ENCODE assay signal across 11 mouse cellular contexts in the genomic region with DNA sequence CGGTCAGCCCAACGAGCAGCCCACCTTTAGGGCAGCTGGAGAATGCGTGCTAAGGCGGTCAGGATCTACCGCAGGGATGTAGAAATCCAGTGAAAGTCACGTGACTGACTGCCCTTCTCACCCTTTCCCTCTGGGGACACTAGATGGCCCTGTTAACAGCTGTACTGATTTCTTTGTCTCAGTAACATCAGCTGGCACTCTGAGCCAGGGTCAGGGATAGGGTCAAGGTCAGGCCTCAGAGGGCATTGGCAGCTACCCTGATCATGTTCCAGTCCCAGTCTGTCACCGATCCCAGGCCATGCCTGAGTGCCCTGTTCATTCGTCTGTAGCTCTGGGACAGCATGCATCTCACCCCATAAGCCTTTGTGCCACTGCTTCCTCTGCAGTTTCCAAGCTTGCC.
A peak's percentile ranks its signal among the peaks of the same experiment; 100 is the strongest.
DNase-seq lines count a peak whose midpoint lies in the region; ATAC-seq and TF ChIP-seq lines count a peak whose summit lies in the region.
"Had no signal": no experiment of that assay in that cellular context is flagged by ENCODE, and none has a peak within 500 bp of the region (broad histone marks: within the 10 kb centered on the region; RNA-seq: fewer than 3 reads in every experiment).

No protein-coding gene starts in this region.

- no peak overlapping the region for H3K4me2 ChIP-seq in lung, embryonic 14.5 days
- no peak overlapping the region for H3K4me2 ChIP-seq in lung, postnatal 0 days (replicated peaks; ENCODE audit: low read depth, low read length)
- H3K4me2 ChIP-seq: limb, embryonic 13.5 days had no signal

- H3K9ac ChIP-seq in lung, embryonic 14.5 days: no peak overlapping the region
- no peak overlapping the region for H3K9ac ChIP-seq in lung, postnatal 0 days (replicated peaks; ENCODE audit: low read depth)
- H3K9ac ChIP-seq: limb, embryonic 13.5 days had no signal

- no peak overlapping the region for H3K27ac ChIP-seq in gastrocnemius, adult 2 months
- no peak overlapping the region for H3K27ac ChIP-seq in lung, embryonic 14.5 days (ENCODE audit: low read depth)
- H3K27ac ChIP-seq in lung, postnatal 0 days (ENCODE audit: low read length): no peak overlapping the region
- H3K27ac ChIP-seq: limb, embryonic 13.5 days had no signal

- no peak for ATAC-seq in lung, embryonic 14.5 days (ENCODE audit: insufficient read depth)
- ATAC-seq in lung, postnatal 0 days: no peak

- no peak for TF ChIP-seq EP300 in lung, postnatal 0 days (IDR thresholded peaks at IDR 0.05)

- H3K4me1 ChIP-seq in lung, embryonic 14.5 days (ENCODE audit: insufficient read depth): 0 out of 2 replicates have a peak, but pooled peaks cover 2% of the 10 kb centered on the region
- H3K4me1 ChIP-seq in lung, postnatal 0 days (ENCODE audit: insufficient read depth, low read depth, low read length): no peaks in the 10 kb centered on the region; the same call in 1 of the 2 replicates
- H3K4me1 ChIP-seq: megakaryocyte, embryonic 14.5 days had no signal

- H3K4me3 ChIP-seq in gastrocnemius, adult 2 months: no peak overlapping the region
- no peak overlapping the region for H3K4me3 ChIP-seq in lung, embryonic 14.5 days (ENCODE audit: low read depth, low read length)
- no peak overlapping the region for H3K4me3 ChIP-seq in lung, postnatal 0 days (ENCODE audit: low read depth, low read length)
- H3K4me3 ChIP-seq: limb, embryonic 13.5 days; megakaryocyte, embryonic 14.5 days had no signal

- intact Hi-C loops in gastrocnemius, adult 2 months (cut with DNase I): loop anchor here (5.0 kb wide), 1 partner anchor 268 kb away; the partner anchor contains the start of gene Pqlc3

- H3K36me3 ChIP-seq in lung, embryonic 14.5 days (ENCODE audit: insufficient read depth): no peaks in the 10 kb centered on the region
- H3K36me3 ChIP-seq in lung, postnatal 0 days (ENCODE audit: insufficient read depth, low read length): no peaks in the 10 kb centered on the region
- H3K36me3 ChIP-seq: limb, embryonic 13.5 days had no signal

- no peaks in the 10 kb centered on the region for H3K9me3 ChIP-seq in lung, embryonic 14.5 days (ENCODE audit: low read depth, low read length)
- no peaks in the 10 kb centered on the region for H3K9me3 ChIP-seq in lung, postnatal 0 days (ENCODE audit: low read length)
- H3K9me3 ChIP-seq: limb, embryonic 13.5 days; megakaryocyte, embryonic 14.5 days had no signal

- TF ChIP-seq CTCF in gastrocnemius, adult 2 months (IDR thresholded peaks at IDR 0.05): 0 out of 2 replicates have a peak, but pooled peaks have one; percentile 6
- TF ChIP-seq CTCF in lung, embryonic 14.5 days (IDR thresholded peaks at IDR 0.05; ENCODE audit: low read depth): 0 out of 2 replicates have a peak, but pooled peaks have one; percentile 5
- no peak for TF ChIP-seq CTCF in lung, postnatal 0 days (IDR thresholded peaks at IDR 0.05)

- no peak for DNase-seq in gastrocnemius, adult 2 months
- no peak for DNase-seq in gastrocnemius, adult 18-20 months (ENCODE audit: low spot score)
- no peak for DNase-seq in lung, embryonic 14.5 days
- DNase-seq in lung, postnatal 0 days (ENCODE audit: low spot score): no peak
- DNase-seq in embryo, embryonic 9.5 days (ENCODE audit: extremely low spot score): peak; percentile 73
- peak; percentile 62 for DNase-seq in testis, postnatal 10 days (ENCODE audit: low spot score)
- no peak for DNase-seq in gastrocnemius, adult 8-10 months (ENCODE audit: low spot score in 2 of 2)
- DNase-seq in urinary bladder, adult 18-20 months (ENCODE audit: low spot score in 2 of 2): no peak
- DNase-seq: gastrocnemius, postnatal 10 days had no signal

- H3K27me3 ChIP-seq in lung, embryonic 14.5 days (ENCODE audit: insufficient read depth, low read length): no peaks in the 10 kb centered on the region
- no peaks in the 10 kb centered on the region for H3K27me3 ChIP-seq in lung, postnatal 0 days (replicated peaks; ENCODE audit: insufficient read depth, low read length)
- H3K27me3 ChIP-seq: limb, embryonic 13.5 days had no signal

- WGBS in lung, embryonic 14.5 days: 67% methylated on average over 8 of the region's 8 CpGs
- whole genome bisulfite sequencing in lung, postnatal 0 days: 81% methylated on average over 8 of the region's 8 CpGs

Comparison
In these comparisons a context has a peak if more than half of its experiments do, and no peak if none do; other contexts are left out.
1. DNase-seq: peak in embryo, embryonic 9.5 days (single experiment) and testis, postnatal 10 days (single experiment); none in gastrocnemius, adult 2 months (single experiment), gastrocnemius, adult 18-20 months (single experiment), lung, embryonic 14.5 days (single experiment), lung, postnatal 0 days (single experiment), gastrocnemius, adult 8-10 months (0 of 2) and urinary bladder, adult 18-20 months (0 of 2).